Mouse (Mus musculus) megakaryocyte, embryonic 14.5 days (primary cell): ENCODE measurements around the gene Ptov1.

Experiments
- FLI1 ChIP-seq: IDR thresholded peaks from 2 replicates; pipeline ENCODE4 v1.6.1; 2012; ENCODE audit warnings: low read length, inconsistent platforms, mixed read lengths
- GATA1 ChIP-seq: IDR thresholded peaks from 3 replicates; pipeline ENCODE4 v1.6.1; 2012; ENCODE audit warnings: mixed read lengths, low read length, inconsistent platforms, borderline replicate concordance

GRCm38 (mm10) chr7:44908706-44909476 is 39.3 kb upstream of the Ptov1 start:
- TF ChIP-seq GATA1 (no peak), FLI1 (no peak)
